Mouse (Mus musculus) spleen, postnatal 14 days (tissue): ENCODE data around the gene Scml4.

ENCODE experiments used
- DNase-seq, 2 experiments: peaks; one replicate each; pipeline ENCODE4 v3.0.0; 2021 to 2022; ENCODE audit warnings: low spot score in 2 of 2

Scml4 gene

GRCm38 (mm10) chr10:42860159-42860911 is at the start of gene Scml4:
Scml4 (plus strand) TSS chr10:42860370.
- peak; percentile 33 to 52 for DNase-seq

- no peak for DNase-seq
Observed at GRCm38 (mm10) chr10:42825923-42826322, 34.2 kb upstream of the Scml4 start.

GRCm38 (mm10) chr10:42827155-42827554 is 33.0 kb upstream of the Scml4 start:
- DNase-seq, result no peak

GRCm38 (mm10) chr10:42830007-42830406 is 30.2 kb upstream of the Scml4 start:
- DNase-seq, result no peak

GRCm38 (mm10) chr10:42830409-42830808 is 29.8 kb upstream of the Scml4 start:
- DNase-seq, result no peak

DNA sequence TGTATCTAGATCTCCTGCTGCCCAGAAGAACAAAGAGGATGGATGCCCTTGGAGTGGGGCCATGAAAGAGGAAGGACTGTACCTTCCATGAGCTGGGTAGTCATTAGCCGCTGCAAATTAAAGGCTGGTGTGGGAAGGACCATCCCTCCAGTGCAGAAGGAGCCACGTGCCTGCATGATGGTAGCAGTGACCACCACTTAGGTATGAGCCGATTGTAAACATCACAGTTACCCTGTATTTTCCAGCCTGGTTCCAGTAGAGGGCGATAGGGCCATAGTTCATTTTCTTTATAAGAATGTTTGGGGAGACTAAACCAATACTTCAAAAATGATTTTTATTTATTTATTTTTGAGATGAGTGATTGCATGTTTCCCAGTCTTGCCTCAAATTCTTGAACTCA is 27.5 kb upstream of the Scml4 start:
- no peak for DNase-seq

DNA sequence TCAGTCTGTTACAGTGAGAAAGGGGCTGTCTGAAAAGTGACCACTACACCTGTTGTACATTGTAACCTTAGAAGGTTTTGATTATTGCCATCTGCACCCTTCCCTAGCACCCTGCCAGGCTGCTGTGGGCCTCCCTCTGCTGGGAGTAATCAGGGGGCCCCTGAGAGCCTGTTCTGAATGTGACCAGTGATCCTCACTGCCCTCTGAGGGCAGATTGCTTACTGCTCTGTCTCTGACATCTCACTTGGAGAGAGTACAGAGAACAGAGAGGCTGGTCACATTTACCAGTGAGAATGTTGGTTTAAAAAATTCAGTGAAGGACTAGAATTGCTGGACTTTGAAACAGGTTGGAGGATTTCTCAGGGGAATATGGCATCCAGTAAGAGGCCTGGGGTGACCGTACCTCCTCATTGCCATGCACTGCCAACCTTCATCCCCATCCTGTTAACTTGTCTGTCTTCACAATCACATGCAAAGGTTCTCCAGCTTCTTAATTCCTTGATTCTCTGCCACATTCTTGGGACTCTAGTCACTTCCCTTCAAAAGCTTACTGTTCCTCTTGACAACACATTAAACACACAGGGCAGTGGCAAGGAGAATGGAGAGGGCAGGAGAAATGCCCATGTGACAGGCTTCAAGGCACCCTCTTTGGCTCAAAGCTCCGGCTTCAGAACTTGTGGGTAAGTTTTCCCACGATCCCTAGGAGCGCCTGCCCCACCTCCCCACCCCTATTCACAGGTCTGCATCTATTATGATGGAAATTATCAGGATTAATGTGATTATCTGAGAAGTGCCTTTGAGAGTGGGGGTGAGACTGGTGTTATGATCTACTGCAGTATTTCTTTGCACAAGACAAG is 26.1 kb upstream of the Scml4 start:
- DNase-seq, result no peak

DNA sequence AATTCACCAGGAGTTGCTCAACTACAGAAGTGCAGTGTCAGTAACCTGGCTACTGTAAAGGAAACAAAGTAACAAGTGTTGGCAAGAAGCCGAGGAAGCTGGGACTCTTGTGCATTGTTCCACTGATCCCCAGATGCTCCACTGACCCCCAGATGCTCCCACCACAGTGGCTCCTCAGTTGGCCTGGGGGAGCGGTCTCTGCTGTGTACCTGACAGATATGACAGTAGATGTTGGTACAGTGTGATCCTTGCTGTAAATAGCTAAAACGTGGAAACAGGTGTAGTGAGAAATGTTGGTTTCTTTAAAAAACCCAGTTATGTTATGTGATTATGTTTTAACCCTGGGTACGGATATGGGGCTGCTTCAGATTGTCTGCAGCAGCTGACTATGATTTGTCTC is 22.1 kb upstream of the Scml4 start:
- no peak for DNase-seq

- no peak for DNase-seq
Observed at GRCm38 (mm10) chr10:42838736-42839135, 21.4 kb upstream of the Scml4 start.

- no peak for DNase-seq
Observed at GRCm38 (mm10) chr10:42840036-42840435, 20.1 kb upstream of the Scml4 start.

- DNase-seq, result no peak
Observed at GRCm38 (mm10) chr10:42841531-42842195, 18.5 kb upstream of the Scml4 start.

DNA sequence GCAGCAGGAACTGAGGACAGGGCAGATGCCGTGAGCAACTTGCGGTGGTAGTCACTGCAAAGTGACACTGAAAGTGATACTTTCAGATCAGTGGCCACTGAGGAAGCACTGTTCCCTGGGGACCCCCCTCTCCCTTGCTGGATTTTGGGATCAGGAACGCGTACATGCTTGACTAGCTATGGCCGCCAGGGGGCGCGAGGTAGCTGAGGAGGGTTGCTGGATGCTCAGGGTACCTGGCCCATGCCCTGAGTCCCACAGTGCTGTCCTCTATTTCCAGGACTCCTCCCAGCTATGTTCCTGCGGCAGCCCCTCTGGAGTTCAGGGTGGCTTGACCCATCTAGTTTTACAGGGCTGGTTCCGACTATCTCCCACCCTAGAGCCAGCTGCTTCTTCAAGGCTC is 17.8 kb upstream of the Scml4 start:
- peak; percentile 40 to 66 for DNase-seq

- DNase-seq, result no peak
Observed at GRCm38 (mm10) chr10:42843416-42843815, 16.8 kb upstream of the Scml4 start.

DNA sequence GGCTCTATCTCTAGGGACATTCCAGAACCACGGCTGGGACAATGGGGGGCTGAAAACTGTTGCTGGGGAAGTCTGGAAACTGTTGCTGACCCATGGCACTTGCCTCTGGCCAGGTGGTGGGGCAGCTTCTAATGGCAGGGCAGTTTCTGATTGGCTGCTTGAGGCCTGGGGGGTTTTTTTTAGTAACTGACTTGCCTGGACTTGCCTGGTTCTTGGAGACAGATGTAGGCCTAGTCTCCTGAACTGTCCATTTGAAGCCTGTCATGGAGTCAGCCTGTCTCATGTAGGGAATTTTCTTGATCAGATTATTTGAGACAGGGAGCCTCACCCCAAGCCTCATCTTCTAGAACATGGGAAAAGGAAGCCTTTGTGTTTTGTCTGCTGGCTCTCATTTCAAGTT is 14.7 kb upstream of the Scml4 start:
- no peak for DNase-seq

- no peak for DNase-seq
Observed at GRCm38 (mm10) chr10:42848179-42849080, 11.7 kb upstream of the Scml4 start.

DNA sequence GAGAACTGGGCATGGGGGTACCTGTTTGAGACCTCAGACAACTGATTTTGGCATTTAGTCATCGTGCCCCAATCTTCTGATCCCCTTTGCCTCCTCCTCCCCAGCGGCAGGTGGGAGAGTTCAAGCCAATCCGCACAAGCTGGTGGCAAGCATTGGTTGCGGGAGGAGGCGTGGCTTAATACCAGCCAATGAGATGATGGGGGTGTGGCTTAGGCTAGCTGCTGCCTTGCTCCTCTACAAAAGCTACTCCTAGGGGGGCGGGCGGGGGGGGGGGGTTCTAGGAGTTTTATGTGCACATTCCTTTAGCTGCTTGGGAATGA is 11.1 kb upstream of the Scml4 start:
- DNase-seq, result no peak

DNA sequence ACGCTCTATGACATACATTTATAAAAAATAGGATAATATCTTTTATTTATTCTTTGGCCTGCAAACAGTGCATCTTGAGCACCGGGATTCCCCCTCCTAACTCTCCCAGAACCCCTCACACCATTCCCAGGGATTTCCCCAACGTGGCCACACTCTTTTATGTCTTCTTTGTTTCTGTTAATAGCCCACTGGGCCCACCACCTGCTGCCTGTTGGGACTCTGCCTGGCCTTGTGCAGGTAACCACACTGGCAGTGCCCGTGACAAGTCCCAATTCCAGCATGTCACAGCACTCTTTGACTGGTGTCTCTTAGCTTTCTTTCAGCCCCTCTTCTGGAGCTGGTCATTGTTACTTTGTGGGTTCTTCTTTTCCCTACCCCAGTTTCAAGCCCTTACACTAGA is 5.3 kb upstream of the Scml4 start:
- no peak for DNase-seq

- no peak for DNase-seq
Observed at GRCm38 (mm10) chr10:42855250-42855649, 4.9 kb upstream of the Scml4 start.

- no peak for DNase-seq
Observed at GRCm38 (mm10) chr10:42856574-42856973, 3.6 kb upstream of the Scml4 start.

DNA sequence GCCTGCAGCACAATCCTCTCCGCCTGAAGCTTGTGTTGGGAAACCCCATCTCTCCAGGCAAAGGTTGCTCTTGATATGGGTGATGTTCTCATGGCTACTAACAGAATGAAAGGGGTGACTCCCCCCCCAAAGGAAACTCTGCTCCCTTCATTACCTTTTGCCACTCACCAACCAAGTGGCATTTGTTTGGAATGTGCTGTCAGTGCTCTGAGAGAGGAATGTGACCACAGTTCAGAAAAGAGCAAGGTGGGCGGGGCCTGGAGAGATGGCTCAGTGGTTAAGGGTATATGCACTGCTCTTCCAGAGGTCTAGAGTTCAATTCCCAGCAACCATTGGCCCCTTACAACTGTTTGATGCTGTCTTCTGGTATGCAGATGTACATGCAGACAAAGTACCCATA is 3.1 kb upstream of the Scml4 start:
- DNase-seq, result no peak

DNA sequence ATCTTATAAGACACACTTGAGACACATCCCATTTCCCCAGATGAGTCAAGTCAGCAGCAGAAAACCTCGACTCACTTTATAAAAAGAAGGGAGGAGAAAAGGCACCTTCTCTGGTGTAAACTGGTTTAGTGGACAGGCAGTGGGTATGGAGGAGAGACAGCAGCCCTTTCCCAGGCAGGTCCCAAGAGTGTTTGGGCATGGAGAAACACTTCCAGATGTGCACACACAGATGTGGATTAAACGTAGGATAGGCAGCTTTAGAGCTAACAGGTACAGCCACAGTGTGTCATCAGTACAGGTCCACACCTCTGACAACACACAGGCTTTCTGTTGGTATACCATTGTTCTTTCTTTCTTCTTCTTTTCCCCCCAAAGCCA is 400 bp upstream of the Scml4 start:
- DNase-seq, result no peak

- DNase-seq, result no peak
Observed at GRCm38 (mm10) chr10:42861446-42861845, 1.3 kb downstream of the Scml4 start.
